Mouse (Mus musculus): ENCODE data around the gene Mas1.

GRCm38 (mm10) chr17:12844540-12844939, 23.4 kb downstream of the Mas1 start:
- TF ChIP-seq POLR2AphosphoS2 (IDR thresholded peaks at IDR 0.05; ENCODE audit: insufficient read length, low read depth) (no peak), CEBPB (IDR thresholded peaks at IDR 0.05; ENCODE audit: insufficient read depth, poor library complexity, severe bottlenecking) (no peak), POLR2A (IDR thresholded peaks at IDR 0.05; ENCODE audit: insufficient read length, low read depth) (no peak), TCF12 (IDR thresholded peaks at IDR 0.05; ENCODE audit: insufficient read depth, poor library complexity, severe bottlenecking) (no peak), SRF (IDR thresholded peaks at IDR 0.05; ENCODE audit: control insufficient read depth, insufficient read length, low read depth) (no peak), MYOD1 (IDR thresholded peaks at IDR 0.05; ENCODE audit: control insufficient read depth in 1 of 3, insufficient read length in 2 of 3, low read depth in 2 of 3) (no peak), REST (IDR thresholded peaks at IDR 0.05; ENCODE audit: insufficient read depth, insufficient read length) (no peak), MAX (IDR thresholded peaks at IDR 0.05; ENCODE audit: low read depth) (no peak), USF1 (IDR thresholded peaks at IDR 0.05; ENCODE audit: low read depth) (no peak), MYOG (IDR thresholded peaks at IDR 0.05; ENCODE audit: control insufficient read depth in 1 of 3, insufficient read depth in 1 of 3, insufficient read length in 2 of 3, low read depth in 2 of 3) (no peak), E2F4 (IDR thresholded peaks at IDR 0.05; ENCODE audit: insufficient read depth) (no peak)

Data from myocyte (in vitro differentiated cells).